Mouse (Mus musculus) small intestine, adult 2 months (tissue): ENCODE data around the gene Sass6.

ENCODE experiments used
- CTCF ChIP-seq: fragments of 200-500 bp; IDR thresholded peaks from 2 replicates; pipeline ENCODE4 v1.5.1; 2012; ENCODE audit warnings: low read depth, mild to moderate bottlenecking, control low read depth, inconsistent platforms, low read length, moderate library complexity, mixed read lengths; ENCODE audit not compliant: insufficient replicate concordance, insufficient read length; ENCODE audit errors: extremely low read depth
- POLR2A ChIP-seq: fragments of 200-500 bp; IDR thresholded peaks from 2 replicates; pipeline ENCODE4 v1.6.1; 2012; ENCODE audit warnings: low read depth, mild to moderate bottlenecking, control low read depth, inconsistent platforms, low read length, moderate library complexity

DNA sequence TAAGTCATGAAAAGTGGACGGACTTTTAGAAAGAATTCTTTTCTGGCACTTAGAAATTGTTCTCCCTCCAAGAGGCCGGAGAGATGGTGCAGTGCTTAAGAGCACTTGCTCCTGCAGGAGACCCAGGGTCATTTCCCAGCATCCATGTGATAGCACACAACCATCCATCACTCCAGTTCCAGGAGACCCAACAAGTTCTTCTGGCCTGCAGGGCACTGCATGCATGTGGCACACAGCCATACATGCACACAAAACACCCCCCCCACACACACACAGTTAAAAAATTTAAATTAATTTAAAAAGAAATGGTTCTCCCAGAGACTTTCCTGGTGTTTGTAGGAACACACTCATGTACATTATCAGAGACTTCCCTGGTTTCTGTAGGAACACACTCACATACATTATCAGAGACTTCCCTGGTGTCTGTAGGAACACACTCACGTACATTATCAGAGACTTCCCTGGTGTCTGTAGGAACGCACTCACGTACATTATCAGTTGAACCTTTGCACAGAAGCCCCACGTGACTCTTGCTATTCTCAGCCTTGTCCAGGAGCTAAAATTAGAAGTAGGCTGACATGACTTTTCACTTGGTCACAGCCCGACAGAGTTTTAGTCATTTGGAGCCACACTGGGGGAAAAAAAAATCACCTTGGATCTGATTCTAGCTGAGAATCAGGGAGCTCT is 32.2 kb upstream of the Sass6 start, which contains the start of gene Lrrc39:
- TF ChIP-seq CTCF: no peak
- TF ChIP-seq POLR2A: no peak
